Mouse (Mus musculus) naive thymus-derived CD4-positive, alpha-beta T cell, adult 2 months (primary cell): ENCODE results near the gene Ppp1r10.
"Not testable (repeated sequence)": the region's sequence is repeated elsewhere in the genome, so short reads cannot be mapped to it uniquely, and the experiment has no call there.

Experiments
- DNase-seq: peaks from one replicate; pipeline ENCODE4 v3.0.0-alpha.2; 2011; ENCODE audit warnings: low read depth

The Ppp1r10 gene

DNA sequence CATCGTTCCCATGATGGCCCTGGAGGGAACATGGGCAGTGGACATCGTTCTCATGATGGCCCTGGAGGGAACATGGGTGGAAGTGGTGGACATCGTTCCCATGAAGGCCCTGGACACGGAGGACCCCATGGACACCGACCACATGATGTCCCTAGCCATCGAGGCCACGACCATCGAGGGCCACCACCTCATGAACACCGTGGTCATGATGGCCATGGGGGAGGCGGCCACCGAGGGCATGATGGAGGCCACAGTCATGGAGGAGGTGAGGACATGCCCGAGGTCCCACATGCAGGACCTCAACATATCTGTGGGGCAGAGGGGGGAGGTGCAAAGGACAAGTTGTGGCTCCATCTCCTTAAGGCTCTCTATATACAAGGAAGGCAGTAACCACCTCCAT, 14.4 kb downstream of the Ppp1r10 start:
- no peak for DNase-seq

DNA sequence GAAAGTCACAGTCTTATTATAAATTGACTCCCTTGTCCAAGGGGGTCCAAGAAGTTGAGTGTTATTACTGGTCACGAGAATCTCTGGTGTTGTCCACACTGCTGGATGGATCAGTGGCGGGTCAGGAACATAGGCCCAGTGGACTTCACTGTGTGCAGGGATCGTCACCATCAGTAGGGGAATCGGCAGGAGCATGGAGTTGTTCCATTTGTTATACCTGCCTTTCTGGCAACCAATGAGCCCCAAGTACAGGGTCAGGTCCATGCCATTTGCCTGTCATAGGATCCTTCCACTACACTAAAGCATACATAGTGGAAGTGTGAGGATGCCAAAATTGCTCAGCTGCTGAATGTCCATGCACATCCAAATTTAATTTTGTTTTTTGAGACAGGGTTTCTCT, 16.4 kb downstream of the Ppp1r10 start:
- DNase-seq, result no peak

DNA sequence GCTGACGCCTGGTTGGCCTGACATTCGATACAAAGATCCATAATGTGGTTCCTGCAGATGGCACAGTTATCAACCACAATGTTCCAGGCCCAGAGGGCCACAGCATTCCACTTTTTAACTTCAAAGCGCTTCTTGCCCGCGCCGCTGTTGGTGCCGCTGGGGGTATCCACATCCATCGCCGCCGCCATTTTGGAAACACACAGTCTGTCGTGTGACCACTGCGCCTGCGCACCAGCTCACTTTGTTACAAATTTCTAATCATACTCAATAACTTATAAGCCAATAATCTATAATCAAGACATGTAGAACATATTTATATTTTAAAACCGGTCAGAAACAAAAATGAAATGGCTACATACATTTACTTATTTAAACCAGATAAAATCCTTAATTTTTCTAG, 19.5 kb downstream of the Ppp1r10 start:
- DNase-seq, result not testable (repeated sequence)

DNA sequence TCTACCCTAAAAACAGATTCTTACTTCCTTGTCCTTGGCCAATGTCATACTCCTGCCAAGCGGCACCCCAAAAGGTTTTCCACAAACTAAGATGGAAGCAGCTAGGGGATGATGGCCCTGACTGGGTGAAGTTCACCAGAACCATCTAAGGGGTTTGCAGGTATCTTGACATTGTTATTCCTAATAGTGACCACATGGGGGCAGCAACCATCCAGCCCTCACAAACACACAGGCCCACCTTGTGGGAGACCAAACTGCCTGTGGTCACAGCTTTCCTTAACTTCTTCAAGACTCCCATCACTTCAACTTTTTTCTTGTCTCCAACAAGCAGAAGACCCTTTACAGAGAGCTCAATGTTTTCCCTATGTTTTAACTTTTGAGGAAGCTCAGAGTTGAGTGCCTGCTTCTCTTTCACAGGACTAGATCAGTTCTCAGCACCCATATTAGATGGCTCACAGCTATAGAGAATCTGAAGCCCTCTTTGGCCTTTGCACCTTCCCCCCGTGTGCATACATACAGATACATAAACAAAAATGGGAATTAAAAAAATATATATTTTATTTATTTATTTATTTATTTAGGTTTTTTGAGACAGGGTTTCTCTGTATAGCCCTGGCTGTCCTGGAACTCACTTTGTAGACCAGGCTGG, 21.6 kb downstream of the Ppp1r10 start:
- peak; percentile 86 for DNase-seq

DNA sequence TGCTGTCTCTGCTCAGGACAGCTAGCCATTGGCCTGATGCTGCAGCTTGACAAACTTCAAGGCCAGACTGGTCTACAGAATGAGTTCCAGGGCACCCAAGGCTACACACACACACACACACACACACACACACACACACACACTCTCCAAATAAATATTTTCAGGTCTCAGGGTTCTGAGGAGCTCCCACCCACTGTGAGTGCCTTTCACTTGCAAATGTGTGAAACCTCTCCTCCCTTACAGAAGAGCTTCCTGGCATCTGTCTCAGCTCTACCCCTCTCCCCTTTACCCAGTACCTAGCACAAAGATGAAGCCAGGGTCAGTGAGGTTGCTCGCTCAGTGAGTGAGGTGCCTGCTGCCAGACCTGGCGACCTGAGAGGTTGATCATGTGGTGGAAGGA, 22.9 kb downstream of the Ppp1r10 start:
- no peak for DNase-seq

DNA sequence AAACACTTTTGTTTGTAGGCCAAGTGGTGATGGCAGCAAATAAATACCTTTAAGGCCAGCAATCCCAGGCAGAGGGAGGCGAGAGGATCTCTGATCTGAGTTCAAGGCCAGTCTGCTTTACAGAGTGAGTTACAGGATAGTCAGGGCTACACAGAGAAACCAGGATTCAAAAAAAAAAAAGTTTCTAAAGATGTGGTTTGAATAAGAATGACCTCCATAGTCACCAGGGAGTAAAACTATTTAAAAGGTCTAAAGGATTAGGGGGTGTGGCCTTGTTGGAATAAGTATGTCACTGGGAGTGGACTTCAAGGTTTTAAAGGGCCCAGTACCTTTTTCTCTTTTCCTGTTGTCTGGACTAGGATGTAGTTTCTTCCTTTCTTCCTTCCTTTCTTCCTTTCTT, 23.7 kb downstream of the Ppp1r10 start:
- no peak for DNase-seq

DNA sequence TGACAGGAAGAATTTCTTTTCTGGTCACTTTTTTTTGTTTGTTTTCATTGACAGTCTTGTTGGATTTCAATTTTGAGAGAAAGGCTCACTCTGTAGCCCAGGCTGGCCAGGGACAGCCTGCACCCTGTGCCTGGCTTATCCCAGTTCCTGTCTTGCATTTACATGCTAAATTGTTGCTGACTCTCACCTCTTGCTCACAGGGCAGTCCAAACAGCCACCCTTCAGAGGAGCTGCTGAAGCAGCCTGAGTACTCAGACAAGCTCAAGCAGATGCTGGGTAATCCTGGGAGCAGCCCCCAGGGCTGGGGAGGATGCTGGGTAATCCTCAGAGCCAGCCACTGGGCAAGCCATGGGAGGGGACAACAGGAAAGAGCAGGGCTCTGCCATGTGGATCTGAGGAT, 34.7 kb downstream of the Ppp1r10 start:
- DNase-seq, result not testable (repeated sequence)

DNA sequence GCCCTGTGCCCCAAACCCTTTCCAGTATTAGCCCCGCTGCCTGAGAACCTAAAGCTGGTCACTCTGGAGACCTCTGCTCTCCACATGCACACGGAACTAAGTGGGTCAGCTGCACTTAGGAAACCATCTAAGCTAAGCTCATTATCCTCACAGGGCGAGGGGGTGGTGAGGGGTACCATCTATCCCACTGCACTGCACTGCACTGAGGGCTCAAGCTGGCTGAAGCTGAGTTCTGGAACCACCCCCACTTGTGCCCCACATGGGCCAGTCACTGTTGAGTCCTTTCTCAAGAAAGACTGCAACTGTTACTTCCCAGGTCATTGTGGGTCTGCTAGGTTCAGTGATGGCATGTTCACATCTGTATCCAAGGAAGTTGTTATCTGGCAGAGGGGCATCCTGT, 36.3 kb downstream of the Ppp1r10 start:
- DNase-seq, result not testable (repeated sequence)

DNA sequence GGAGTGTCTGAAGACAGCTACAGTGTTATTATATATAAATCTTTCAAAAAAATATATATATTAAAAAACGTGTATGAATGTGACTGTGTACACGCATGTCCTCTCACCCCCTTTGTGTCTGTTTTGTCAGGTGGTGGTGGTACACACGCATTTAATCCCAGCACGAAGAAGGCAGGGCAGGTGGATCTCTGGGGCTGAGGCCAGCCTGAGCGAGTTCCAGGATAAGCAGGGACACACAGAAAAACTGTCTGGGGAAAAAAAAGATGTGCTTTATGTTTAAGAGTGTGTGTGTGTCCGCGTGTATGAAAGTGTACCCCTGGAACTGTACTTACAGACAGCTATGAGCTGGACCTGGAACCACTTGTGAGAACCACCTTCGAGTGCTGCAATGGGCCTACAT, 38.4 kb downstream of the Ppp1r10 start:
- DNase-seq, result no peak

DNA sequence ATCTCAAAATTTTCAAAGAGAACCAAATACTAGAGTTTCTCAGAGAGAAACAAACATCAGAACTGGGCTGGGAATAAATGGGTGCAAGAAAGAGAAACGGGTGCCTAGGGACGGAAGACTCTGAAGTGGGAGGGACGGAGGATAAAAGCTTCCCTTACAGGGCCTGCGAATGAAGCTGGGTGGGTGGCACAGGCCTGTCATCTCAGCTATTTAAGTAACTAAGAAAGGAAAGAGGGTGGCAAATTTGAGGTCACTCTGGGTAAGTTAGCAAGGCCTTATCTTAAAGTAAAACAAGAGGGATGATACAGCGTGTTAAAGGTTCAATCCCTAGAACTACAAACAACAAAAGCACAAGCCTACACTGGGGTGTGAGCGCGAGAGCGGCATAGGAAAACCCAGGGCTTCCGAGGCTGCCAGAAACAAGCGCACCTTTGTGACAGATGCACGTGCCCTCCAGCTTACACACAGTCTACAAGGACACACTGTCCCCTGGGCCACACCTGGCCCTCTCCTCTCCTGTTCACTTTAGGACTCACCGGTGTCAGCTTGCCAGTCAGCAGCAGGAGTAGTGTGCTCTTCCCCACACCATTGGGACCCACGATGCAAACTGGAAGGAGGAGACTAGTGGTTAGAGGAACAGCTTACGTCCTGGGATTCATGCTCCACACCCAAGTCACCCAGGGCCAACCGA, 42.4 kb downstream of the Ppp1r10 start:
- DNase-seq, result no peak

DNA sequence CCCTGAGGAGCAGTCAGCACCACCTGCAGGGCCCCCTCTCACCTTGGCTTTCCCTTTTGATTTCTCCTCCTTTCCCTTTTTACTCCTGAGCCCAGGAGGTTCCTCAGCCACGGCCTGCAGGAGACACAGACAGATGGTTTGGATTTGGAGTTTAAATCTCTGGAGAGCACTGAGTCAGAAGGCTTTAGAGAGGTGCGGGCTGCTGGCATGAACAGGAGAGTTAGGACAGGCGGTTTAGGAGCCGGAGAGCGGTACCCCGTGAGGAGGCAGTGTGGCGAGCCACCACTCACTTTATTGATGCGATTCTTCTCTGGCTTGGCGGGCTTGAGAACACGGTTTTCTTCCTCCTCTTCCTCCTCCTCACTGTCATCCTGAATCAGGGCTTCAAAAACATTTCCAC, 47.0 kb downstream of the Ppp1r10 start:
- no peak for DNase-seq

DNA sequence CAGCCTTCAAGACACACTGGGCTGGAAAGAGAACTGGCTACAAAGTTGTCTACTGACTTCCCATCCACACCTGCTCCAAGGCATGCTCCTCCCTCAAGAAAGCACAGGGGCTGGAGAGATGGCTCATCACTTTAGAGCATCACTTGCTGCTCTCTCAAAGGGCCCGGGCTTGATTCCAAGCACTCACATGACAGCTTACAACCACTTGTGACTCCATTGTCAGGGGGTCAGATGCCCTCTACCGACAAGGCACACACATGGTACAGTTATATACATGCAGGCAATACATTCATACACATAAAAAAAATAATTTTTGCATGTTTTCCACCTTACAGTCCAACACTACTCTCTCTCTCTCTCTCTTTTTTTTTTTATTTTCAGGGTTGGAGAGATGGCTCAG, 51.4 kb downstream of the Ppp1r10 start:
- no peak for DNase-seq

DNA sequence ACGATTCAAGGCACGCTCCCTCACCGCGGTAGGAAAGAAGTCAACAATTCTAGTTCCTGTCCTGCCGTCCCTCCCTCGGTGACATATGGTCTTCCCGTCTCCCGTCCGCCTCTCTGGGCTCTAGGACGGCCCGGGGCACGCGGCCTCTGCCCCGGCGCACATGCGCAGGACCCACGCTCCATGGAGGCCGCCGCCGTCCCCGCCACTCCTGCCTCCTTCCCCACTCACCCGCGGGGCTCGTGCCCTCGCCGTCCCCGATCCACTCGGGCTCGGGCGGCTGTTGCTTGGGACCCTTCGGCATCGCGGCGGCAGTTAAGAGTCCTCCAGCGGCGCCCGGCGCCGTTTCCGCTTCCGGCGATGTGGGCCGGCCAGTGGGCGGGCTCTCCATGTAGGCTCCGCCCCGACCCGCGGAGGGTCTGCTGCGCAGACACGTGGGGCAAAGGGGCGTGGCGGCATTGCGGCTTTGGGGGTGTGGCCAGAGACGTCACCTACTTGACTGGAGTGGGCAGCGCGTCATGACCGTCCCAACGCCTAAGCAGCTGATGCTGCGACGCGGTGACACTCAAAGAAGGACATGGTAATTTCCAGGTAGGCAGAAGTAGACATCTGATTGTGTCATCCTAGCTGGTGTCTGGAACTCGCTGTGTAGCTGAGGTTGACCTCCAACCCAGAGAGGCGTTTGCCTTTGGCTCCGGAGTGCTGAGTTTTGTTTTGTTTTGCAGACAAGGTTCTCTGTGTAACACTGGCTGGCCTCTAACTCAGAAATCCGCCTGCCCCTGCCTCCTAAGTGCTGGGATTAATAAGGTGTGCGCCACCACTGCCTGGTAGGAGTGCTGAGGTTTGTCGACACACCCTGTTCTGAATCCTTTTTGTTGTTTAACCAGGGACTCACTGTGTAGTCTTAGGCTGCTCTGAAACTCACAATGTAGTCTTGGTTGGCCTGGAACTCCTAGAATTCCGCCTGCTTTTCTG, 53.5 kb downstream of the Ppp1r10 start, which contains the start of gene Abcf1:
Gene Abcf1 (minus strand): TSS at position 344 of the 972 bp plus-strand sequence.
- peak; percentile 99 for DNase-seq

DNA sequence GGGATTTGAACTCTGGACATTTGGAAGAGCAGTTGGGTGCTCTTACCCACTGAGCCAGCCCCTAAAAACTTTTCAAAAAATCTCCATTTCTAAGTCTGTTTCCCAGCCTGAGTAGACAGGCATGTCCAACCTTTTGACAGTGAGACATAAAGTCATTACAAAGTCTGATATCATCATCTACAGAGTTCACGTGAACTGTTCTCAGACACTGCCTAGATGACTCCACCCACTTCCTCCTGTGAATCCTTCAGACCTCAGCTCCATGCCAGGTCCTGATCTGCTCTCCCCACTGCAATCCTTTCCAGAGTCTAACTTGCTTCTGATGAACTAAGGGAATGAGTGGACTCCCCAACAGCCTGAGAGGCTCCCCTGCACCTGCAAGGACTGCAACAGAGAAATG, 55.9 kb downstream of the Ppp1r10 start:
- DNase-seq, result peak; percentile 47

DNA sequence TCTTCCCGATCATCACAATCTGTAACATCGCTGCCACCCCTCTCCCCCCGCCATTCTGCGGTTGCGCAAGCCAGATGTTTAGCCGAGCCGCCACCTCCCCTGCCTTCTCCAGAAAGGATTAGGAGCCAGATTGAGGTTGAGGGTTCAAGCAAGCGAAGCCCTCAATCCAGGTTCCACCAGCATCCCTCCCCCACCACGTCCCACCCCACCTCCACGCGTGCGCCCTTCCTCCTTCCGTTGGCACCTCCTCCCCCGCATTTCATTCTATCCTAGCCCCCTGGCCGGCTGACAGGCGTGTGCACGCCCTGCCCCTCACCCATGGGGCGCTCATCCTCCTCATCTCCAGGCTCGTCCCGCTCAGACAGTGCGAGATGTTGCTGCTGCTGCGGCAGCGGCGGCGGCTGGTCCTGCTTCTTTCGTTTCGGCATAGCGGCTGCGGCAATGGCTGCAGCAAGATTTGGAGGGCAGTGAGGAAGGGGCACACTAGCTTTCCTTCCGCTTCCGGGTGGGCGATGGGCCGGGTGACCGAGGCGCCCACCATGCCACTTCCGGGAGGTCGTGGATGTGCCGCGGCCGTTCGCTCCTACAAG, 62.7 kb downstream of the Ppp1r10 start:
- no peak for DNase-seq

DNA sequence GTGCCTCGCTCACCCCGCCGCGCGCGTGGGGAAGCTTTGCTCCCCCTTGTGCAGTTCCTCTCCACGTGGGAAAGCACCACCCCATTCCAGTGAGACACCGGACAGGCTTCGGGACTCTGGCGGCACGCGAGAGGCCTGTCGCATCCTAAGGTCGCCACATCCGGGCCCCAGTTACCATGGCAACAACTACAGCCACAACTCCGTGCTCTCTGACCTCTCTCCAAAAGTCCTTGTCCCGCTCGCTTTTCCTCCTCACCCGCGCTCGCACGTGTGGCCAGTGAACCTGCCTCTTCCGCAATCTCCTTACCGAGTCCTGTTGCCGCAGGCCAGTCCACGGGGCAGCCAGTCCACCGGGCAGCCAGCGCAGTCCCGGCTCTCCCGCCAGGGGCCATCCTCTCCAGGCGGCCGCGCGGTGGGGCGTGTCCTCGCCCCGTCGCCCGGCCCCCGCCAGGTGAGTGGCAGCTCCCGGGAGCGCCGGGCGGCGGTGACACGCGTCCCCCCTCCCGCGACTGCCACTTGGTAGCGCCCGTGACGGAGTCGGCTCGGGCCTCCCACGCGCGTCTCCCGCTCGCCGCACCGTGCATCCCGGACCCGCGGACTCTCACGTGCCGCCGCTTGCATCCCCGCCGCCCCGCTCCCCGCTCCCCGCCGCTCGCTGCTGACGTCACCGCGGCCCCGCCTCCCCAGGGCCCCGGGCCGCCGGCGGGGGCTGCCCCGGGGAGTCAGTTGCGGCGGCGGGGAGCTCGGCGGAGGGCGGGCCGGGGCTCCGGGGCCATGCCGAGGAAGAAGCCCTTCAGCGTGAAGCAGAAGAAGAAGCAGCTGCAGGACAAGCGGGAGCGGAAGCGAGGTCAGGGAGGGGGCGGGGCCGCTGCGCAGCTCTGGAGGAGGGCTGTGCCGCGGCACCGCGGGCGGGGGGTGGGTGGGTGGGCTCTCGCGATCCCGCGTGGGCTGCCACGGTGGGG, 63.4 kb downstream of the Ppp1r10 start, which contains the start of the genes Gnl1 and Prr3:
Gene Gnl1 (plus strand): TSS at position 451 of the 962 bp plus-strand sequence.
Gene Prr3 (minus strand): TSS at position 836 of the 962 bp plus-strand sequence.
- peak; percentile 92 for DNase-seq

DNA sequence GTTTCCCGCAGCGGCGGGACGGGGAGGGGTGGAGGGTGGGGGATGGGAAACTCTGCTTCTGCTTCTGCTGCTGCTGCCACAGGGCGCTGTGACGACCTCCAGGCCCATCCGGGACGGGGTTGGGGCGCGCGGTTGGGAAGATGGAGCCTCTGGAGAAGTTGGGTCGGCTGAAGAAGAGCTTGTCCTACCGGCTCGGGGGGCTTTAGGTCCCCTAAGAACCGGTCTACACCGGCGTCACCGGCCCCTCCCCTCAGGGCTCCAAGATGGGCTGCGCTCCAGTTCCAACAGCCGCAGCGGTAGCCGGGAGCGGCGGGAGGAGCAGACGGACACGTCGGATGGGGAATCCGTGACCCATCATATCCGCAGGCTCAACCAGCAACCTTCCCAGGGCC, 64.1 kb downstream of the Ppp1r10 start:
- DNase-seq, result no peak

DNA sequence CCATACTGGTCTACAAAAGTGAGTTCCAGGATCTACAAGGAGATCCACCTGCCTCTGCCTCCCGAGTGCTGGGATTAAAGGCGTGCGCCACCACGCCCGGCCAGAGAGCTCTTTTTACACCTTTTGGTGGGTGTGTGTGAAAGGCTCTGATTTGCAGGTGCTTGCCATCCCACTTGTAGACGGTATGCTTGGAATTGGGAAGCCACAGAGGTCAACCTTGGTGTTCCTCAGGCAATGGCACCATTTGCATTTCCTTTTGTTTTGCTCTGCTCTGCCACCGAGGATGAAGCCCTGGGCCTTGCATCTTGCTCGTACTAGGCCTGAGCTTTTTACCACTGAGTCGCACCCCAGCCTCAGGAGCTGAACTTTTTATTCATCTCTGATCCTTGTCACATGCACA, 65.5 kb downstream of the Ppp1r10 start:
- no peak for DNase-seq
